ENCODE assay signal across 8 mouse cellular contexts in genomic region chr7:97579067-97579975, GRCm38 (mm10). TPM values are rescaled to one million over a fixed set of nuclear protein-coding genes. Genes with fewer than 3 reads are reported as not detected.
A peak's percentile ranks its signal among the peaks of the same experiment; 100 is the strongest.
DNase-seq lines count a peak whose midpoint lies in the region; ATAC-seq lines count a peak whose summit lies in the region.

Gene Aamdc (minus strand): TSS chr7:97579497.
Gene Rsf1 (plus strand): TSS chr7:97579889.

- H3K9ac ChIP-seq in hindbrain, embryonic 15.5 days: peak within 1 kb of the TSS; percentile 100

- H3K27me3 ChIP-seq in hindbrain, embryonic 15.5 days: no peaks in the 10 kb centered on the region

- peaks cover 16% of the 10 kb centered on the region for H3K4me1 ChIP-seq in hindbrain, embryonic 15.5 days (replicated peaks)

- DNase-seq in T-cell, adult 2 months (ENCODE audit: low spot score): peak; percentile 92
- peak; percentile 93 to 94 for DNase-seq in cerebellum, postnatal 36 days
- peak; percentile 95 for DNase-seq in frontal cortex, postnatal 36 days (ENCODE audit: low spot score in 2 of 2)
- DNase-seq in left cerebral cortex, adult 11 months (ENCODE audit: low spot score): peak; percentile 92
- peak; percentile 95 to 96 for DNase-seq in lung, postnatal 4 days
- DNase-seq in retina, postnatal 7 days (ENCODE audit: low read depth, low spot score): peak; percentile 96
- DNase-seq in urinary bladder, adult 2 months (ENCODE audit: low spot score): peak; percentile 84

- under 1% methylated on average over 46 of the region's 68 CpGs for WGBS in hindbrain, embryonic 15.5 days

- H3K4me2 ChIP-seq in hindbrain, embryonic 15.5 days: peak within 1 kb of the TSS; percentile 83

- no peaks in the 10 kb centered on the region for H3K36me3 ChIP-seq in hindbrain, embryonic 15.5 days

- peak within 1 kb of the TSS; percentile 100 for H3K4me3 ChIP-seq in hindbrain, embryonic 15.5 days

- no peaks in the 10 kb centered on the region for H3K9me3 ChIP-seq in hindbrain, embryonic 15.5 days

- peak within 1 kb of the TSS; percentile 99 for H3K27ac ChIP-seq in hindbrain, embryonic 15.5 days (replicated peaks)

- ATAC-seq in hindbrain, embryonic 15.5 days (ENCODE audit: low FRiP score, low read depth): peak; percentile 98

RNA-seq across cellular contexts. Expression of gene Aamdc, which starts in this region (rescaled TPM):
- 53.0 and 59.2 TPM in 2 replicates for polyA plus RNA-seq in hindbrain, embryonic 15.5 days (2015; fragmentation: Nextera tagmentation; extraction: Ambion mirVana)
- polyA plus RNA-seq in urinary bladder, adult 2 months (2012; rRNA removed): 54.3 and 64.7 TPM in 2 replicates

RNA-seq across cellular contexts. Expression of gene Rsf1, which starts in this region (rescaled TPM):
- polyA plus RNA-seq in hindbrain, embryonic 15.5 days (2015; fragmentation: Nextera tagmentation; extraction: Ambion mirVana): 24.1 and 25.6 TPM in 2 replicates
- 6.3 and 12.6 TPM in 2 replicates for polyA plus RNA-seq in urinary bladder, adult 2 months (2012; rRNA removed)

Comparison
In these comparisons a context has a peak if more than half of its experiments do, and no peak if none do; other contexts are left out.
1. Peak in every context shown above with its lines: DNase-seq, ATAC-seq, H3K4me3 ChIP-seq and H3K27ac ChIP-seq.